Mouse (Mus musculus) cerebellum, adult 2 months (tissue): ENCODE measurements around the gene Defb45.

Experiments used
- CTCF ChIP-seq: fragments of 200-500 bp; IDR thresholded peaks from 2 replicates; pipeline ENCODE4 v1.5.1; 2011; ENCODE audit warnings: low read depth, mild to moderate bottlenecking, control low read depth, low read length, moderate library complexity, borderline replicate concordance; ENCODE audit not compliant: insufficient read depth
- POLR2A ChIP-seq: fragments of 200-500 bp; IDR thresholded peaks from 2 replicates; pipeline ENCODE4 v1.6.1; 2011; ENCODE audit warnings: low read length, control low read depth, borderline replicate concordance; ENCODE audit not compliant: insufficient read depth

DNA sequence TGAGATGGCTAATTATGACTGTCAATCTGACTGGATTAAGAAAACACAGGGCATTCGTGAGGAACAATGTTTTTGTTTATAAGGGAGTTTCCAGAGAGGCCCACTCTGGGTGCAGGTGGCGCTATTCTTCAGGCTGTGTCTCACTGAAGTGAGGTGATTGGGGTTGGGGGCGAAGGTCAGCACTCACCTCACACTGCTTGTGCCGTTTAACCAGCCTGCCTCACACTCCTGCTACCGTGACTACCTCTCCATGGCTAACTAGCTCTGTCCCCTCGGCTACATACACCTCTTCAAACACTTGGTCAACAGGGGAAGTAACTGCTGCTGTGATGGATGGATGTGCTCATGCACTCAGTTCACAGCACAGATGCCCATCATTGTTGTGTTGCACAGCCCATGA is 10.2 kb downstream of the Defb45 start:
- TF ChIP-seq CTCF (no peak), POLR2A (no peak)
